Mouse (Mus musculus): ENCODE results near the gene Npr1.

The Npr1 gene

GRCm38 (mm10) chr3:90437131-90437530 is 28.5 kb downstream of the Npr1 start:
- no peak for DNase-seq (ENCODE audit: low read depth, low spot score)

GRCm38 (mm10) chr3:90434073-90434730 is 31.5 kb downstream of the Npr1 start:
- no peak for DNase-seq (ENCODE audit: low read depth, low spot score)

- peak; percentile 98 for DNase-seq (ENCODE audit: low read depth, low spot score)
Observed at GRCm38 (mm10) chr3:90433381-90434020, 32.2 kb downstream of the Npr1 start, which contains the start of gene Ints3. Ints3 (minus strand) TSS chr3:90433622.

GRCm38 (mm10) chr3:90432811-90433219 is 32.9 kb downstream of the Npr1 start:
- DNase-seq (ENCODE audit: low read depth, low spot score) = peak; percentile 46

- no peak for DNase-seq (ENCODE audit: low read depth, low spot score)
Observed at GRCm38 (mm10) chr3:90432348-90432747, 33.3 kb downstream of the Npr1 start.

- no peak for DNase-seq (ENCODE audit: low read depth, low spot score)
Observed at GRCm38 (mm10) chr3:90429576-90429975, 36.1 kb downstream of the Npr1 start.

- no peak for DNase-seq (ENCODE audit: low read depth, low spot score)
Observed at GRCm38 (mm10) chr3:90428186-90428585, 37.5 kb downstream of the Npr1 start.

GRCm38 (mm10) chr3:90427574-90427973 is 38.1 kb downstream of the Npr1 start:
- no peak for DNase-seq (ENCODE audit: low read depth, low spot score)

GRCm38 (mm10) chr3:90425499-90425898 is 40.2 kb downstream of the Npr1 start:
- DNase-seq (ENCODE audit: low read depth, low spot score) = no peak

GRCm38 (mm10) chr3:90423549-90423948 is 42.1 kb downstream of the Npr1 start:
- DNase-seq (ENCODE audit: low read depth, low spot score) = no peak

GRCm38 (mm10) chr3:90420696-90421095 is 45.0 kb downstream of the Npr1 start:
- no peak for DNase-seq (ENCODE audit: low read depth, low spot score)

GRCm38 (mm10) chr3:90413011-90413396 is 52.7 kb downstream of the Npr1 start:
- DNase-seq (ENCODE audit: low read depth, low spot score) = no peak

GRCm38 (mm10) chr3:90412312-90413010 is 53.2 kb downstream of the Npr1 start:
- no peak for DNase-seq (ENCODE audit: low read depth, low spot score)

GRCm38 (mm10) chr3:90408721-90409120 is 56.9 kb downstream of the Npr1 start:
- no peak for DNase-seq (ENCODE audit: low read depth, low spot score)

GRCm38 (mm10) chr3:90406414-90406813 is 59.3 kb downstream of the Npr1 start:
- no peak for DNase-seq (ENCODE audit: low read depth, low spot score)

- DNase-seq (ENCODE audit: low read depth, low spot score) = no peak
Observed at GRCm38 (mm10) chr3:90404609-90405008, 61.1 kb downstream of the Npr1 start.

- DNase-seq (ENCODE audit: low read depth, low spot score) = no peak
Observed at GRCm38 (mm10) chr3:90404121-90404520, 61.5 kb downstream of the Npr1 start.

- DNase-seq (ENCODE audit: low read depth, low spot score) = no peak
Observed at GRCm38 (mm10) chr3:90400993-90401392, 64.7 kb downstream of the Npr1 start.
